Mouse (Mus musculus): ENCODE results near the gene Lins1.

Lins1 gene

GRCm38 (mm10) chr7:66689620-66690360 lies at the start of gene Lins1:
TSS of gene Lins1 (plus strand) at chr7:66689889.
- DNase-seq (ENCODE audit: low spot score in 2 of 2): peak; percentile 98 to 99

- no peak for DNase-seq (ENCODE audit: low spot score in 2 of 2)
Observed at GRCm38 (mm10) chr7:66645736-66646135, 44.0 kb upstream of the Lins1 start.

- DNase-seq (ENCODE audit: low spot score in 2 of 2): no peak
Observed at GRCm38 (mm10) chr7:66649181-66649580, 40.5 kb upstream of the Lins1 start.

GRCm38 (mm10) chr7:66650883-66651282 lies 38.8 kb upstream of the Lins1 start:
- DNase-seq (ENCODE audit: low spot score in 2 of 2): no peak

GRCm38 (mm10) chr7:66652216-66652615 lies 37.5 kb upstream of the Lins1 start:
- no peak for DNase-seq (ENCODE audit: low spot score in 2 of 2)

- DNase-seq (ENCODE audit: low spot score in 2 of 2): no peak
Observed at GRCm38 (mm10) chr7:66653596-66653995, 36.1 kb upstream of the Lins1 start.

GRCm38 (mm10) chr7:66655471-66655870 lies 34.2 kb upstream of the Lins1 start:
- no peak for DNase-seq (ENCODE audit: low spot score in 2 of 2)

- DNase-seq (ENCODE audit: low spot score in 2 of 2): no peak
Observed at GRCm38 (mm10) chr7:66660291-66660690, 29.4 kb upstream of the Lins1 start.

GRCm38 (mm10) chr7:66660972-66661371 lies 28.7 kb upstream of the Lins1 start:
- DNase-seq (ENCODE audit: low spot score in 2 of 2): no peak

GRCm38 (mm10) chr7:66661572-66661971 lies 28.1 kb upstream of the Lins1 start:
- DNase-seq (ENCODE audit: low spot score in 2 of 2): peak; percentile 75 to 90

- DNase-seq (ENCODE audit: low spot score in 2 of 2): no peak
Observed at GRCm38 (mm10) chr7:66663548-66663947, 26.1 kb upstream of the Lins1 start.

- no peak for DNase-seq (ENCODE audit: low spot score in 2 of 2)
Observed at GRCm38 (mm10) chr7:66667064-66667463, 22.6 kb upstream of the Lins1 start.

- DNase-seq (ENCODE audit: low spot score in 2 of 2): no peak
Observed at GRCm38 (mm10) chr7:66675800-66676199, 13.9 kb upstream of the Lins1 start.

GRCm38 (mm10) chr7:66682119-66682863 lies 7.4 kb upstream of the Lins1 start:
- no peak for DNase-seq (ENCODE audit: low spot score in 2 of 2)

- DNase-seq (ENCODE audit: low spot score in 2 of 2): peak in 1 of 2 experiments; percentile 2
Observed at GRCm38 (mm10) chr7:66688721-66689120, 968 bp upstream of the Lins1 start.

GRCm38 (mm10) chr7:66689294-66689619 lies 432 bp upstream of the Lins1 start, which contains the start of gene Asb7:
TSS of gene Asb7 (minus strand) at chr7:66689596.
- DNase-seq (ENCODE audit: low spot score in 2 of 2): no peak

GRCm38 (mm10) chr7:66694467-66694866 lies 4.8 kb downstream of the Lins1 start:
- no peak for DNase-seq (ENCODE audit: low spot score in 2 of 2)

GRCm38 (mm10) chr7:66702721-66703120 lies 13.0 kb downstream of the Lins1 start:
- DNase-seq (ENCODE audit: low spot score in 2 of 2): no peak

GRCm38 (mm10) chr7:66704631-66705030 lies 14.9 kb downstream of the Lins1 start:
- DNase-seq (ENCODE audit: low spot score in 2 of 2): no peak

GRCm38 (mm10) chr7:66711166-66711565 lies 21.5 kb downstream of the Lins1 start:
- no peak for DNase-seq (ENCODE audit: low spot score in 2 of 2)

- no peak for DNase-seq (ENCODE audit: low spot score in 2 of 2)
Observed at GRCm38 (mm10) chr7:66724514-66724913, 34.8 kb downstream of the Lins1 start.

- DNase-seq (ENCODE audit: low spot score in 2 of 2): no peak
Observed at GRCm38 (mm10) chr7:66724954-66725353, 35.3 kb downstream of the Lins1 start.

GRCm38 (mm10) chr7:66728072-66728471 lies 38.4 kb downstream of the Lins1 start:
- DNase-seq (ENCODE audit: low spot score in 2 of 2): no peak
